25 mouse cellular contexts compared by ENCODE assay signal in genomic region chr8:111846746-111847145, GRCm38 (mm10).
"Had no signal": no experiment of that assay in that cellular context is flagged by ENCODE, and none has a peak within 500 bp of the region (broad histone marks: within the 10 kb centered on the region; RNA-seq: fewer than 3 reads in every experiment).

No protein-coding gene starts in this region.

- H3K4me1 ChIP-seq: embryonic facial prominence, embryonic 10.5 days; embryonic facial prominence, embryonic 12.5 days; forebrain, embryonic 10.5 days; forebrain, embryonic 12.5 days had no signal

- H3K9me3 ChIP-seq: embryonic facial prominence, embryonic 10.5 days; embryonic facial prominence, embryonic 12.5 days; embryonic facial prominence, embryonic 13.5 days; embryonic facial prominence, embryonic 15.5 days; forebrain, embryonic 10.5 days; forebrain, embryonic 12.5 days; forebrain, embryonic 13.5 days; forebrain, embryonic 15.5 days had no signal

- H3K9ac ChIP-seq: embryonic facial prominence, embryonic 12.5 days; embryonic facial prominence, embryonic 13.5 days; embryonic facial prominence, embryonic 15.5 days; forebrain, embryonic 12.5 days; forebrain, embryonic 13.5 days; forebrain, embryonic 15.5 days; forebrain, postnatal 0 days had no signal

- DNase-seq: cerebellum, adult 9-10 months; cerebellum, adult 9-11 months; cerebellum, postnatal 10 days; cerebellum, postnatal 14 days; cerebellum, postnatal 25 days; cerebellum, postnatal 36 days; embryo, embryonic 11 days; forebrain, postnatal 0 days; gastrocnemius, adult 2 months; gastrocnemius, postnatal 10 days; gastrocnemius, postnatal 14 days; gastrocnemius, postnatal 25 days; gastrocnemius, postnatal 36 days; heart, adult 11 months; heart, adult 18-20 months; heart, adult 2 months had no signal

- H3K4me3 ChIP-seq: embryonic facial prominence, embryonic 10.5 days; embryonic facial prominence, embryonic 12.5 days; embryonic facial prominence, embryonic 13.5 days; embryonic facial prominence, embryonic 15.5 days; erythroblast, embryonic 14.5 days; forebrain, embryonic 10.5 days; forebrain, embryonic 12.5 days; forebrain, embryonic 13.5 days; forebrain, embryonic 15.5 days; gastrocnemius, adult 2 months; heart, adult 2 months had no signal

- H3K27me3 ChIP-seq: embryonic facial prominence, embryonic 12.5 days; embryonic facial prominence, embryonic 13.5 days; embryonic facial prominence, embryonic 15.5 days; forebrain, embryonic 12.5 days; forebrain, embryonic 13.5 days; forebrain, embryonic 15.5 days had no signal

- H3K27ac ChIP-seq: embryonic facial prominence, embryonic 10.5 days; embryonic facial prominence, embryonic 12.5 days; embryonic facial prominence, embryonic 13.5 days; embryonic facial prominence, embryonic 15.5 days; forebrain, embryonic 10.5 days; forebrain, embryonic 12.5 days; forebrain, embryonic 13.5 days; forebrain, embryonic 15.5 days; gastrocnemius, adult 2 months; heart, adult 2 months had no signal
